Mouse (Mus musculus) monocyte, adult 2 months (primary cell): Measurements from ENCODE around the gene Isy1.

Source experiments
- DNase-seq, 2 experiments: peaks; one replicate each; pipeline ENCODE4 v3.0.0; 2022; ENCODE audit warnings: low spot score in 2 of 2, low read depth in 1 of 2

Gene Isy1

DNA sequence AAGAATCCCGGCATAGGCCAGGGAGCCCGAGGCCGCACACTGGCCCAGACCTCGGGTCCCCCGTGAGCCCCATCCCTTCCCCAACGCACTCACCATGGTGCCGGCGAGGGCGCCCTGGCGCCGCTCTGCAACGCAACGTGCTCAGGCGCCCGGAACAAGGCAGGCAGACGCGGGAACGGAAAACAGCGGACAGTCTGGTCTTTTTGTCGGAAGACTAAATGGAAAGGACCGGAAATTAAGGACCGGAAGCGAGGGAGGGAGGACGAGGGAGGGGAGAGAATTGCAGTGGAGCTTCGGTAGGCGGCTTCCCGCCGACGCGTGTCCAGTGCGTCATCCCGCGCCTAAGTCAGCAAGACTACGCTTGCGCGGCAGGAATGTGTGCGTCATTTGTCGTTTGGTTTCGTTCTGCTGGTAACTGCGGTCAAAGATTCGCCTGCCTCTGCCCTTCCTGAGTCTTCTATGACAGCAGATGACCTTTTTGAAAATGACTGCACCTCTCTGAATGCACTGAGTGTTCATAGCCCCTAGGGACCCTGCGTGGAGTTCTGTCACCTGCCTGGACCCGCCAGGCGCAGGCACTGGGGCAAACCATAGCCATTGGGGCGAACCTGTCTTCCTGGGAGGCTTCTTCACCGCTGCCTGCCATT, at the start of gene Isy1:
Gene Isy1, minus strand, starts transcription at position 248 of the 647 bp plus-strand sequence.
- peak; percentile 93 to 96 for DNase-seq

DNA sequence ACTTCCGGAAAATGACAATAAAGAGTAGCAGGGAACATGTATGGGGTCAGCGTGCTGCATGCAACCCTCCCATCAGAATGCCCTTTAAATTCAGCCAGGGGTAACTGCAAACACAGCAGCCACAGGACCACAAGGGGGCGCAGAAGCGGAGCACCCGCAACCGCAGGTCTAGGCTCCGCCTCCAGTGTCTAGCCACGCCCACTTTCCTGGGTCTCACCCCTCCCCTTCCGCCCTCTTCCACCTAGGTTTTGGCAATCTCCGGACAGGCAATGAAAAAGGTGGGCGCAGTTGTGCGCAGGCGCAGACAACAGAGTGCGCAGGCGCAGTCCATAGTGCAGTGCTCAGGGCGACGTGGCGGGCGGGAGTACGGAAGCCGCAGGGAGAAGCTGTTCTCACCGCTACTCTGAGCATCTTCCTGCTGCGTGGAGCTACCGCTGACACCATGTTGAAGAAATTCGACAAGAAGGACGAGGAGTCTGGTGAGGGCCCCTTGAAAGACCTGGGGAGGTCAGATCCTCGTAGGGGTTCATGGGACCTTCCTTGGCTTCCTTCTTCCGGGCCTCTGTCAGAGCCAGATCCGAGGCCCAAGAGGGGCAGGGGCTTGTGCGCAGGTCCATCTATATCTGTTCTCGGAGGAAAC, 49.1 kb upstream of the Isy1 start, which contains the start of gene Copg1:
Gene Copg1, plus strand, starts transcription at position 221 of the 640 bp plus-strand sequence.
- DNase-seq: peak; percentile 98 to 100

DNA sequence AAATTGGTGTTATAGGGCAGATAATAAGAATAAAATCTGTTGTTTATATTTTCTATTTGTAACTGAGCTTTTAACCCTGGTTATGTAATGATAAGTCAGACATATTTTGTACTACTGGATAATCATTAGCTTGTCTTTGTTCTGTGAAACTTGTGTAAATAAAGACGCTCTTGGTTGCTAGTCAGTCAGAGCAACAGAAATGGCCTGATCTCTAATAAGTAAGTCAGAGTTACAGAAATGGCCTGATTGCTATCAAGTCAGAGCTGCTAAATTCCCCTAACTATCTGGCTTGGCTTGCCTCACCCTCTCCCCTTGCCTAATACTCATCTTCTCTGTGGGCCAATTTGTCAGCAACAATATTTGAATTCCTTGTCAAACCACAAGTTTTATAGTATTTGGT, 48.1 kb upstream of the Isy1 start:
- DNase-seq: no peak

DNA sequence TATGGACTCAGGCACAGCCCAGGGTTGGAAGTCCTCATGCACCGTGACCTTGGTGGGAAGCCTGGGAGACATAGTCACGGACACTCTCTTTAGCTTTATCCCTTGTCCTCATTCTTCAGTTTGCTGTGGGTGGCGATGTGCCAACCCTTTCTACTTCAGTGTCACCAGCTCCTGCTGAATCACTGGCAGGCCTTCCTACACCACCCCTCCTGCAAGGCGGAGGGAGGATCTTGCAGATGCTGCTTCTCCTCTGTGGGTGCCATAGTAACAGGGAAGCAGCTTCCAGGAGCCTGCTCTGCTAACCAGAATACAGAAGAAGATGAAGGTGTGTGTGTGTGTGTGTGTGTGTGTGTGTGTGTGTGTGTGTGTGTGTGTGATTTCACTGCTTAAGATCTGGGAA, 44.2 kb upstream of the Isy1 start:
- DNase-seq: peak; percentile 37 to 39

DNA sequence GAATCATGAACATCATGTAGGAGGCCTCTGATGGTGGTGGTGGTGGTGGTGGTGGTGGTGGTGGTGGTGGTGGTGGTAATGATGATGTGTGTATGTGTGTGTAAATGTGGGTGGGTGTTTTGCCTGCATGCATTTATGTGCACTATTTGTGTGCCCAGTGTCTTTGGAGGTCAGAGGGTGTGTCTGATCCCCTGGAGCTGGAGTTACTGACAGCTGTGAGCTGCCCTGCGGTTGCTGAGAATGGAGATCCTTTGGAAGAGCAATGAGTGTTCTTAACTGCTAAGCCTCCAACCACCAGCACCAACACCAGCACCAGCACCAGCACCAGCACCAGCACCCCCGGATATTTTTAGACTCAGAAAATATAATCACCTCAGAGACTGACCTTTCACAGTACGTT, 43.6 kb upstream of the Isy1 start:
- no peak for DNase-seq

DNA sequence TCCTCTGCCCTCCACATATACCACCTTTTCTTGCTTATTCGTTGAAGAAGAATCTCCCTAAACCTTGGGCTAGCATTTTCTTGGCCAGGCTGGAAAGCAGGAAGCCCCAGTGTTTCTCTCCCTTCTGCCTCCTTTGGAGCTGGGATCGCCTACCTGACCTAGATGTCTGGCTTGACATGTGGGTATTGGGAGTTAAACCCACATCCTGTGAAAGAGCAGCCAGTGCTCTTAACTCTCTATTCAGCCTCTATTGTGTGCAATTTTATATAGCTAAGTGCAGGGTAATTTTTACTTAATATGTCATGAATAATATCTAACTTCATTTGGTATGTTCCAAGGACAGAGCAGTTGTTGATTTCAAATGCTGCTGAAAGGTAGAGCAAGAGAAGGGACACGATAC, 41.0 kb upstream of the Isy1 start:
- DNase-seq: no peak

DNA sequence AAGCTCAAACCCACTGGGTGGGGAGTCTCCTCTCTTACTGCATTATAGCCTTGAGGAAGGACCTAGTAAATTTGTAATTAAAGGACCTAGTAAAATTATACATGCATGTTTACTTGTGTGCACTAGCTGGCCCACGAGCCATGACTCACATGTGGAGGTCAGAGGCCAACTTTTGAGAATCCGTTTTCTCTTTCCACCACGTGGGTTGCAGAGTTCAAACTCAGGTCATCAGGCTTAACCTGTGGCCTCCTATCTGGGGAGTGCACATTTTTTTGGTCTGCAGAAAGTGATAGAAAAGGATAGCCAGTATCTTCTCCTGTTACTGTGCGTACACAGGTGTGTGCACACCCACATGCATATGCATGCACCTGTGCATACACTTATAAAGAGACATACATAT, 40.4 kb upstream of the Isy1 start:
- no peak for DNase-seq

DNA sequence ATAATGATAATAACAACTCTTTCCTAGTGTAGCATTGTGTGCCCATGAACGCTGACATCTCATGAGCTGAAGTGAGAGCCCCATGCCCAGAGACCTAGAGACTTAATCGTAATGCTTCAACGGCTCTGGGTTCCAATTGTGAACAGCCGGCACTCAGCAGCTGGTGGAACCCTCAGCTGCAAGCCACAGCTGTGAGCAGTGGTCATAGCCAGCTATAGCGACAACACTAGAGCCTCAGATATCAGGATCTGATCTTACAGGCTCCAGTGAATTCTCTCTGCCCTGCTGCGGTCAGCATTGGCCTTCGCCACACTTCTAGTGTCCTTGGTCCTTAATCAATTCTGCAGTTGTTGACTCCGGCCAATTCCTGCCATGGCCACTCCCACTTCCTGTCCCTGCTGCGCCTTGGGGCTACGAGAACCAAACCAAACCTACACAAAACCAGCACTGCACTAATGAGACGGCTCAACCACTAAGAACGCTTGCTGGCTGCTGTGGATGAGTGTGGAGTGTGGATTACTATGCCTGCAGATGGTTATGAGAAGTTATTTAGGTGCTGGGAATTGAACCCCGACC, 37.6 kb upstream of the Isy1 start:
- DNase-seq: no peak

DNA sequence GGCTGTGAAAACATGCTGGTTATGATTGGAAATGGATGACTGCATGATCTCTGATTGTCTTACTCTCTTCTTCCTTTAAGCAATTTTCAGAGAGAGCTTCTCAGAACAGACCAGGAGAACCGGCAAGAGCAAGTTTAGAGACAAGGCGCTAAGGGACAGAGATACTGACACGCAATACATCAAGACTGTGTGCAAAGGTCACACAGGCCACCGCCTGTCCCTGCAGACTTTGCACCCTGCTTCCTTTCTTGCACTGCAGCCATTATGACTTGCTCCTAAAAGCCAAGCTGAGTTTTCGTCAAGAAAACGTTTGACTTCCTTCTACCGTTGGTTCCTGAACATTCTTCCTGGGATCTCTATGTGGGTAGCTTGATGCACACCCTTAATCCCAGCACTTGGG, 37.0 kb upstream of the Isy1 start:
- no peak for DNase-seq

DNA sequence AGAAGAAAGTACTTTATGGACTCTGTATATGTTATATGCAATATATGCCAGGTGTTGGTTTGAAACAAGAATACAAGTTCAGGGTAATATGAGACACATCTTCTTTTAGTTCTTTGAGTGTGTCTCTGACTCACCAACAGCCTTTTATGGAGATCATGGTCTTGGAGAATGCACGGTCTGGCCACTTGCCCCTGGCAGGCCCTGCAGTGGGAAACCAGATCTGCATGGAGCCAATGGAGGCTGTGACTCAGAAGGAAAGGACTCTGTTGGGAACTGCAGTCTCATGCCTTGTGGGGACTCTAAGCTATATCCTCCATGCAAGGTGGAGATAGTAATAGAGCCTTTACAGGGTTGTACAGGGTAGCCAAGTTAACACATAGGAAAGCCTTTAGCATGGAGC, 36.5 kb upstream of the Isy1 start:
- DNase-seq: no peak

DNA sequence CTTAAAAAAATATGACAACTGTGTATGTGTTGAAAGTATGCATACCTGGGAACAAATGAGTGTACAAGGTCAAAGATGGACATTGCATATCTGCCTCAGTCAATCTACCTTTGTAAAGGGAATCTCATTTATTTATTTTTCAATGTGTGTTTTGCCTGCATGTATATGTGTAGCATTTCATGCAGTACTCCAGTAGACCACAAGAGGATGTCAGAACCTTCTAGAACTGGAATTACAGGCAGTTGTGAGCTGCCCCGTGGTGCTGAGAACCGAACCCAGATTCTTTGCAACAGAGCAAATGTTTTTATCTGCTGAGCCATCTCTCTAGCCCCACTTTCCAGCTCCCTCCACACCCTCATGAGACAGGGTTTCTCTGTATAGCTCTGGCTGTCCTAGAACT, 35.4 kb upstream of the Isy1 start:
- DNase-seq: no peak

DNA sequence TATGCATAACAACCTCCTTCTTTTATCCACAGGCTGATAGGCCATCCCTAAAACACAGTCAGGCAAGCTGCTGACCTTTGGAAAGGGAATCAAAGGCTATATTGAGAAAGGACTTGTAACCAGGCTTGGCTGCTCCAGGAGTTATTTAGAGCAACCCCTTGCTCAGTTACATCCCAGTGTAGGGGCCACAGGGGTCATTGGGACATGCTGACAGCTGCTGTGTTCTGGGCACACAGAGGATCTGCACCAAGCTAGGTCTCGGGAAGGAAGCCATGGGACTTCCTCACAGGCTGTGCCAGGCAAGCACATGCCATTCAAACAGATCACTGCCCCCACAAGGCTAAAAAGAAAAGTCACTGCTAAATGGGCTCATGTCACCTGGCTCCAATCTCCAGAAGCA, 34.5 kb upstream of the Isy1 start:
- DNase-seq: no peak

DNA sequence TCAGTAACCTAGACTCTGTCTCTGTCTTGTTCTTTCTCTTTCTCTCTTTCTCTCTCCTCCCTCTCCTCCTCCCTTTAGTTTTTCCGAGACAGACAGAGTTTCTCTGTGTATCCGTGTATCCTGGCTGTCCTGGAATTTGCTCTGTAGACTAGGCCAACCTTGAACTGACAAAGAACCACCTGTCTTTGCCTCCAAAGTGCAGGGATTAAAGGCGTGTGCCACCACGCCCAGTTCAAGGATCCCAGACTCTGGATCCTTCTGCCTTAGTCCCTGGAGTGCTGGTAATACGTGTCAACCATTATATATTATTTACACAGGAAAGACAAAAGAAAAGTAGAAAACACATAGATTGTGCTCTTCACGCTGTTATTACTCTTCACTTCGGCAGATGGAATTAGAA, 32.6 kb upstream of the Isy1 start:
- DNase-seq: no peak

DNA sequence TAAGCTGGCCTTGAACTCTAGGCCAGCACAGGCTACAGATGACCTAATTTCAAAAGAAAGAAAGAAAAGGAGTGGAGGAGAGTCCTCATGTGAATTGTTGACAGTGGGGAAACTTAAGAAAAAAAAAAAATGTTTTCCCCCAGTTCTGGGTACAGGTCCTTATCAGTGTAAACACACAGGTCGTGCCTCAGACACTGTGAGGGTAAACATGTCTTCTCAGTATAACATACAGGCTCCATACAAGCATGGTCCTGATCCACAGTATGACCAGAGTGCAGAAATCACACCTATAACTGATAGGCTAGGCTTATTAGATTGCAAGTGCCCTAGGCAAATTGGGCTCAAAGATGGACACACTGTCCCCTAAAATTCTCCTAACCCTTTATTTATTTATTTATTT, 31.8 kb upstream of the Isy1 start:
- no peak for DNase-seq

DNA sequence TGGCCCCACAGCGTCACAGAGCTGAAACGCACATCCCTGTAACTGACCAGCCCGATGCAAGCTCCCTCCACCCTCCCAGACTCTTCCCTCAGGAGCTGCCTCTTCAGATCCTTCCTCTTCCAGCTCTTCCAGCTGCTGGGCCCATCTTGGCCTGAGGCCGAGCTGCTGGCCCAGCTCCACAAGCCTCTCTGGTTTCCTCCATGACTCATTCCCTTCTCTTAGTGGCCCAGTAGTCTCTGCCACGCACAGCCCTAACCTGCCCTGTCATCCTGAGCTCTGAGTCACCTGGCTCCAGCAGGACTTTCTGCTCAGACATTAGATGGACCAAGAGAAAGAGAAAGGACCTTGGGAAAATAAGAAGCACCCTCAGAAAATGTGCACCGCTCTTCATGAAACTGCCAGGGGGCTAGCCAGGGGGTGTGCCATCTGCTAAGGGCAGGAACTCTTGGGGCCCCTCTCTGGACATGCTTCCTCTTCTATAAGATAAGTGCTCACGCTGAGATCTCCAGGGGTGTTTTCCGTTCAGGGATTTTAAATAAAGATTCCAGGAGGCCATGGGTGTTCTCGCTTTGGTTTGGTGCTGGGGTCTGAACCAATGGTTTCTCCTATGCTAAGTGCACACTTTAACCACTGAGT, 30.4 kb upstream of the Isy1 start:
- DNase-seq: no peak

DNA sequence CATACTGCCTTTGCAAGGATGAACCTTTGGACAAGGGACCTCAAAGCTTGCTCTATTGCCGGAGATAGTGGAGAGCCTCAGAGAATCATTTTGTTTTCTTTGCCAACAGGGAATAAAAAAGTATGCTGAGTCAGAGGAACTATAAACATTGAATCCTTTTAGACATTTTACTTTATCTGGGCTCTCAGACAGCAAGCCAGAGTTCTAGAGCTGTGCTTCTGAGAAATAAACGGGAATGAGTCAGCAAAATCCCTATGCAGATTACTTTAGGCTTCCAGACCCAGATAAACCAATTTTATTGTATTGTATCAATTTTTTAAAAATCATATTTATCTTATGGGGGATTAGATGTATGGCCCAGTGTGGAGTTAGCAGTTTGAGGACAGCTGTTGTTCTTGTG, 28.7 kb upstream of the Isy1 start:
- no peak for DNase-seq

DNA sequence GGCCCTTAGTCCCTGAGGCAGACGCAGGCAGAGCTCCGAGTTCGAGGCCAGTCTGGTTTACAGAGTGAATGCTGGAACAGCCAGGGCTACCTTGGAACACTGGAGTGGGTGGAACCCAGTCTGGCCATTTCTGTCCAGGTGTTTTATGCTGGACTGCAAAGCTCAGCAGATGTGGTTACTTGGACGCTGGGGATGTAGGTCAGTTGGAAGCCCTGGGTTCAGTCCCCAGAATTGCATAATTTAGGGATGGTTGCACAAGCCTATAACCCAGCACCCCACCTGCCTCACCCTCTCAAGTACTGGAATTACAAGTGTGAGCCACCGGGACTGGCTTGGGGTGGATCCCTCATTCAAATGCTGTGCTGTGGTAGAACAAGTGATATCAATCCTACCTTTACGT, 27.6 kb upstream of the Isy1 start:
- DNase-seq: no peak

DNA sequence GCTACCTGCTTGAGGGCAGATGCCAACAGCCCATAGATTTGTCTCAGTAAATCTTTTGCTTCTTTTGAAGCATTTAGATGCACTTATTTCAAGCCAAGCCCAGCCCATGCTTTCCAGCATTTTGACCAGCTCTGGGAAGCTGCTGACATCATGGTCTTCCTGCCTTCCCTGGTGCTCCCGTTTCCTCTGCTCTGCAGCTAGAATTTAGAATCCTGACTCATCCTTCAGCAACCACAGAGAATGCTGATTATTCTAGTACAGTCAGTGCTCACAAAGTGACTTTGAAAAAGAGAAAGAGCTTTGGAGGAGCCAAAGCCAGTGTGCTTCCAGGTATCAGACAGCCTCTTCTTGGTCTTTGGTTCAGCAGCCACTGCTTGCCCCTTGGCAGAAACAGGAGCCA, 18.5 kb upstream of the Isy1 start:
- no peak for DNase-seq

DNA sequence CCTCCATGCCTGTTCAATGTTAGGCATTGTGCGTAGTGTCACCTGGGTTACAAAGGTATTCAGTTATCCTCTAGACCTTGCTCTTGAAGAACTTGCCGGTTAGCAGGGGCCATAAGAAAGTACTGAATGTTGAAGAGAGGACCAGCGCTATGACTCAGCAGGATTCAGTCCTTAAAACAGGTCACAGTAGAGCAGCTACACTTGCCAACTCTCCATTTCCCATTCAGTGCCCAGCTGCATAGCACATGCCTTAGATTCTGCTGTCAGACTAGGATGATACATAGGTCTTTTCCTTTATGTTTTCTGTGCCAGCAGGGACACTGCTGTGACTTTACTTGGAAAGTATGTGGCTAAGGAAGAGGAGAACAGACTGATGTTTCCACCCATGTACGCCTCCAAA, 14.8 kb upstream of the Isy1 start:
- DNase-seq: no peak

DNA sequence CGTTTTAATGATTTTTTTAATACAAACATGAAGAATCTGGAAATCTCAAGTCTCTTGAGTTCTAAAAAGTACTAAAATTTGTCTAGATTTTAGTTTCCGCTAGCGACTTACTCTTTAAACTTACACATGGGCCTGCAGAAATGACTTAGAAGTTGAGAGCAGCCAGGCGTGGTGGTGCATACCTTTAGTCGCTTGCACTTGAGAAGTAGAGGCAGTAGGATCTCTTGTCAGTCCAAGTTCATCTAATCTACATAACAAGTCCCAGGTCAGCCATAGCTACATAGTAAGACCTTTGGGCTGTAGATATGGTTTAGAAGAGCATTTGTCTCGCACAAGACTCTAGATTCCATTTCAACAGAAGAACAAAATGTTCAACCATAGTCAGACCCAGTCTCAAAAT, 13.3 kb upstream of the Isy1 start:
- no peak for DNase-seq

DNA sequence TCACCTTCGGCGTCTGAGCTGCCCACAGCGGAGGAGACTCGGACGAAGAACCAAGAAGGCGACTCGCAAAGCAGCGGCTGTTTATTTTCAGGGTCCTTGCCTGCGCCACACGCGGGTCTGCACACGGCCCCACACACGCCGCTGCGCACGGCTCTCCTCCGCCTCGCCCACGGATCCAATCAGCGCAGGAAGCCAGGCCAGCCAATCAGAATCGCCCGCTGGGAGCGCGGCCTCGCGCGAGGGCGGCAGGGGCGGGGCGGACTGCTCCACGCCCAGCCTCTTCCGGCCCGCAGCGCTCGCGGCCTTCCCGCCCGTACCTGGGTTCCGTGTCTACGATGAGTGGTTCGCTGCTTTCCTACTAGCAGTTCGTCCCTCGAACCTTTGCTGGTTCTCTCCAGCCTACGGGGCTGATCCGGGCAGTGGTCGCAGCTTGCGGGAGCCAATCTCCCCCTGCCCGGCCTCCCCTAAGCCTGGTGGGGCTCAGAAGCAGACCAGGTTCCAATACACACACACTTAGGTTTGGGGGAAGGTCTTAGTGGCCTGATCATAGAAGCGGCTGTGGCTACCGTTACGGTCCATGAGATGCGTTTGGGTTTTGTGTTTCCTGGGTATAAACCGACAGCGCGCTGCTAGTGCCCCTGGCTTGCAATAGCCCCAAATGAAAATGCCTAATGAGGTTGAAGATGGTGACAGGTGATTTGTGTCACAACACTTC, 12.5 kb upstream of the Isy1 start, which contains the start of gene Cnbp:
Gene Cnbp, minus strand, starts transcription at position 207 of the 715 bp plus-strand sequence.
- peak; percentile 80 to 88 for DNase-seq
